Mouse (Mus musculus) ES-E14 (cell line): ENCODE data around the gene Ankrd28.

Experiments
- CHD2 ChIP-seq: IDR thresholded peaks from 2 replicates; pipeline ENCODE4 v1.6.1; 2014; ENCODE audit warnings: mild to moderate bottlenecking, low read depth, low read length, inconsistent platforms
- HCFC1 ChIP-seq: IDR thresholded peaks from 2 replicates; pipeline ENCODE4 v1.6.1; 2012; ENCODE audit warnings: low read length, inconsistent platforms, borderline replicate concordance; ENCODE audit not compliant: insufficient read depth
- MAFK ChIP-seq: IDR thresholded peaks from 2 replicates; pipeline ENCODE4 v1.6.1; 2014; ENCODE audit warnings: mild to moderate bottlenecking, low read depth, low read length, inconsistent platforms; ENCODE audit not compliant: insufficient read depth

GRCm38 (mm10) chr14:31798937-31799336 lies 31.5 kb downstream of the Ankrd28 start:
- no peak for TF ChIP-seq CHD2
- TF ChIP-seq MAFK, result no peak
- TF ChIP-seq HCFC1, result no peak
